Mouse (Mus musculus) MEL (cell line): ENCODE data around the gene Pim1.
A peak's percentile ranks its signal among the peaks of the same experiment; 100 is the strongest.

Experiments
- CHD2 ChIP-seq: IDR thresholded peaks from 2 replicates; pipeline ENCODE4 v1.6.1; 2011; ENCODE audit warnings: low read length, improper control_type of control experiment
- CTCF ChIP-seq, 3 experiments: IDR thresholded peaks in 2 of 3; conservative IDR thresholded peaks in 1 of 3; 2 replicates each; pipeline ENCODE4 v1.5.1; 2011 to 2012; ENCODE audit warnings: low read length in 3 of 3, low read depth in 2 of 3, mild to moderate bottlenecking in 2 of 3, improper control_type of control experiment in 1 of 3, inconsistent platforms in 1 of 3, mixed read lengths in 1 of 3, moderate library complexity in 1 of 3; ENCODE audit not compliant: control insufficient read depth in 1 of 3, insufficient read depth in 1 of 3, poor library complexity in 1 of 3, severe bottlenecking in 1 of 3
- GATA1 ChIP-seq: IDR thresholded peaks from 2 replicates; pipeline ENCODE4 v1.6.1; 2011; ENCODE audit warnings: low read depth, low read length, improper control_type of control experiment
- POLR2A ChIP-seq, 2 experiments: IDR thresholded peaks; 2 replicates each; pipeline ENCODE4 v1.6.1; 2011 to 2012; ENCODE audit warnings: low read length in 2 of 2, mild to moderate bottlenecking in 2 of 2, control low read depth in 1 of 2, improper control_type of control experiment in 1 of 2, low read depth in 1 of 2, moderate library complexity in 1 of 2; ENCODE audit not compliant: control insufficient read depth in 1 of 2, insufficient read depth in 1 of 2, poor library complexity in 1 of 2
- TBP ChIP-seq: IDR thresholded peaks from 2 replicates; pipeline ENCODE4 v1.8.0; 2011; ENCODE audit warnings: low read depth, low read length, improper control_type of control experiment
- TCF12 ChIP-seq: IDR thresholded peaks from 2 replicates; pipeline ENCODE4 v1.6.1; 2014; ENCODE audit warnings: low read depth, mild to moderate bottlenecking, inconsistent platforms, low read length, improper control_type of control experiment, moderate library complexity
- UBTF ChIP-seq: IDR thresholded peaks from 2 replicates; pipeline ENCODE4 v1.6.1; 2012; ENCODE audit warnings: low read depth, mild to moderate bottlenecking, inconsistent platforms, low read length, improper control_type of control experiment, moderate library complexity, borderline replicate concordance; ENCODE audit not compliant: insufficient read depth
- USF2 ChIP-seq, 2 experiments: IDR thresholded peaks; 2 replicates each; pipeline ENCODE4 v1.6.1; 2011 to 2012; ENCODE audit warnings: improper control_type of control experiment in 2 of 2, low read length in 2 of 2, borderline replicate concordance in 1 of 2, inconsistent platforms in 1 of 2, low read depth in 1 of 2, mild to moderate bottlenecking in 1 of 2; ENCODE audit not compliant: insufficient read depth in 1 of 2
- ZKSCAN1 ChIP-seq: IDR thresholded peaks from 2 replicates; pipeline ENCODE4 v1.6.1; 2012; ENCODE audit warnings: low read depth, mild to moderate bottlenecking, inconsistent platforms, low read length, improper control_type of control experiment, moderate library complexity
- ZNF384 ChIP-seq: IDR thresholded peaks from 2 replicates; pipeline ENCODE4 v1.6.1; 2012; ENCODE audit warnings: low read depth, mild to moderate bottlenecking, inconsistent platforms, low read length, improper control_type of control experiment

DNA sequence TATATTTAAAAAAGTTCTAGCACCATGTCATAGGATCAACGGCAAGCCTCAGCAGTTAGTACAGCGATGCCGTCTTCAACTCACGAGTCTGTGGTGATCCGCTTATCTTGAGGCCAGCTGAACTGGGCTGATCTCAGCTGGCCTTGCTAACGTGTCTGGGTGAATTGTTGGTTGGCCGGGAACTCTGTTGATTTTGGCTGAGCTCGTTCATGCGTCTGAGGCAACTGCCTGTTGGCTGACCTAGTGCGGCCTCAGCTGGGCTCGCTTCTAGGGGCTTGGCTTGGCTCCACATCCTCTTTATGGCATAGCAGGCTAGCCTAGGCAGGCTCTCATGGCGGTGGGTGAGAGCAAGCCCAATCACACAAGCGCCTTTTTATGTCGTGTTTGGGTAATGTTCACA, 50.9 kb downstream of the Pim1 start:
- TF ChIP-seq CTCF (IDR thresholded peaks at IDR 0.05 in 2 of 3, conservative IDR thresholded peaks at IDR 0.05 in 1 of 3; ENCODE audit: control insufficient read depth in 1 of 3, insufficient read depth in 1 of 3, low read depth in 2 of 3, low read length in 3 of 3, poor library complexity in 1 of 3, severe bottlenecking in 1 of 3) (no peak), POLR2A (IDR thresholded peaks at IDR 0.05; ENCODE audit: control insufficient read depth in 1 of 2, insufficient read depth in 1 of 2, low read depth in 1 of 2, low read length in 2 of 2, poor library complexity in 1 of 2) (no peak), TBP (no peak), ZNF384 (no peak), TCF12 (0 out of 2 replicates have a peak, but pooled peaks have one; percentile 27), GATA1 (peak; percentile 63; the same call in 1 of the 2 replicates), UBTF (no peak), USF2 (IDR thresholded peaks at IDR 0.05; ENCODE audit: borderline replicate concordance in 1 of 2, insufficient read depth in 1 of 2, low read depth in 1 of 2, low read length in 2 of 2) (no peak), CHD2 (no peak), ZKSCAN1 (no peak)
